Mouse (Mus musculus) liver, embryonic 14.5 days (tissue): ENCODE results near the gene Ubash3b. TPM values are rescaled to one million over a fixed set of nuclear protein-coding genes. Genes with fewer than 3 reads are reported as not detected.

Source experiments
- ATAC-seq: fragments of 200-750 bp; cut with Nextera tagmentation; 2 replicates; pipeline ENCODE4 v1.8.0; 2017; ENCODE audit warnings: moderate number of reproducible peaks, mild to moderate bottlenecking, moderate library complexity; ENCODE audit not compliant: insufficient read depth
- DNase-seq, 3 experiments: peaks; one replicate each; pipeline ENCODE4 v3.0.0-alpha.2; 2012 to 2013; ENCODE audit warnings: low read depth in 3 of 3, low spot score in 3 of 3
- H3K27ac ChIP-seq: fragments of 300-500 bp; sonication (generic); 2 replicates; pipeline ENCODE4 v1.5.1; 2014; ENCODE audit warnings: moderate library complexity, mild to moderate bottlenecking, control low read depth, inconsistent platforms
- H3K27me3 ChIP-seq: fragments of 300-500 bp; sonication (generic); 2 replicates; pipeline ENCODE4 v1.6.1; 2014; ENCODE audit warnings: mild to moderate bottlenecking, low read length, moderate library complexity; ENCODE audit not compliant: control insufficient read depth, insufficient read depth
- H3K36me3 ChIP-seq: fragments of 300-500 bp; sonication (generic); replicated peaks from 2 replicates; pipeline ENCODE4 v1.6.1; 2014; ENCODE audit warnings: low read depth; ENCODE audit not compliant: control insufficient read depth, insufficient read depth
- H3K4me1 ChIP-seq, 2 experiments: fragments of 200-500 bp in 1 of 2; fragments of 300-500 bp in 1 of 2; sonication (generic) in 1 of 2; replicated peaks; 2 replicates each; pipeline ENCODE4 v1.6.1; 2012 to 2014; ENCODE audit warnings: antibody characterized with exemption in 1 of 2, inconsistent platforms in 1 of 2, low read length in 1 of 2; ENCODE audit not compliant: control insufficient read depth in 2 of 2, insufficient read depth in 2 of 2
- H3K4me2 ChIP-seq: fragments of 300-500 bp; sonication (generic); 2 replicates; pipeline ENCODE4 v1.6.1; 2014; ENCODE audit warnings: low read depth, mild to moderate bottlenecking, control low read depth, moderate library complexity
- H3K4me3 ChIP-seq, 2 experiments: fragments of 200-500 bp in 1 of 2; fragments of 300-500 bp in 1 of 2; sonication (generic) in 1 of 2; 2 replicates each; pipeline ENCODE4 v1.5.1; 2012 to 2014; ENCODE audit warnings: low read depth in 2 of 2, low read length in 2 of 2, mild to moderate bottlenecking in 2 of 2, control low read depth in 1 of 2, inconsistent platforms in 1 of 2, moderate library complexity in 1 of 2; ENCODE audit not compliant: insufficient read depth in 1 of 2
- H3K9ac ChIP-seq: fragments of 300-500 bp; sonication (generic); replicated peaks from 2 replicates; pipeline ENCODE4 v1.6.1; 2014; ENCODE audit warnings: mild to moderate bottlenecking, control low read depth, moderate library complexity
- H3K9me3 ChIP-seq: fragments of 300-500 bp; sonication (generic); 2 replicates; pipeline ENCODE4 v1.6.1; 2016; ENCODE audit warnings: low read length, mixed read lengths; ENCODE audit not compliant: control insufficient read depth
- CTCF ChIP-seq: IDR thresholded peaks from 2 replicates; pipeline ENCODE4 v1.5.1; 2016; ENCODE audit warnings: antibody characterized with exemption, low read depth, control low read depth
- EP300 ChIP-seq: IDR thresholded peaks from 2 replicates; pipeline ENCODE4 v1.6.1; 2016; ENCODE audit warnings: antibody characterized with exemption, low read depth
- WGBS: fragments of 180-500 bp; shearing (Covaris S2); extraction: QIAGEN DNeasy Blood & Tissue Kit; methylation state at CpG from one replicate; pipeline ENCODE4 v1.1.7; 2014; ENCODE audit not compliant: insufficient replicate concordance; 5-methylcytosine and 5-hydroxymethylcytosine counted together
- polyA plus RNA-seq, 2 experiments: library from polyadenylated mRNA; depleted of rRNA in 1 of 2; stranded (reverse) in 1 of 2; unstranded in 1 of 2; fragments of >200 nt; fragmentation: Nextera tagmentation in 1 of 2; extraction: Ambion mirVana in 1 of 2; gene quantifications; 2 replicates each; pipeline versions ENCODE4 v1.2.1 to v1.2.3; 2012 to 2014

Gene Ubash3b
- polyA plus RNA-seq, 2 experiments, result 3.5 to 5.9 TPM

- peaks cover 5 to 7% of the 10 kb centered on the region in 2 experiments for H3K4me1 ChIP-seq
- H3K9me3 ChIP-seq, result no peaks in the 10 kb centered on the region
- H3K27ac ChIP-seq, result no peak overlapping the region
- H3K36me3 ChIP-seq, result no peaks in the 10 kb centered on the region
- no peaks in the 10 kb centered on the region for H3K27me3 ChIP-seq
- no peak overlapping the region for H3K4me2 ChIP-seq
- no peak overlapping the region for H3K4me3 ChIP-seq
- 67% methylated on average over 22 of the region's 22 CpGs for WGBS
- DNase-seq (no peak), ATAC-seq (no peak)
- TF ChIP-seq CTCF, result no peak
- no peak for TF ChIP-seq EP300
- H3K9ac ChIP-seq, result no peak overlapping the region
These were observed 38.2 kb upstream of the Ubash3b start for GRCm38 (mm10) chr9:41199456-41200252.

DNA sequence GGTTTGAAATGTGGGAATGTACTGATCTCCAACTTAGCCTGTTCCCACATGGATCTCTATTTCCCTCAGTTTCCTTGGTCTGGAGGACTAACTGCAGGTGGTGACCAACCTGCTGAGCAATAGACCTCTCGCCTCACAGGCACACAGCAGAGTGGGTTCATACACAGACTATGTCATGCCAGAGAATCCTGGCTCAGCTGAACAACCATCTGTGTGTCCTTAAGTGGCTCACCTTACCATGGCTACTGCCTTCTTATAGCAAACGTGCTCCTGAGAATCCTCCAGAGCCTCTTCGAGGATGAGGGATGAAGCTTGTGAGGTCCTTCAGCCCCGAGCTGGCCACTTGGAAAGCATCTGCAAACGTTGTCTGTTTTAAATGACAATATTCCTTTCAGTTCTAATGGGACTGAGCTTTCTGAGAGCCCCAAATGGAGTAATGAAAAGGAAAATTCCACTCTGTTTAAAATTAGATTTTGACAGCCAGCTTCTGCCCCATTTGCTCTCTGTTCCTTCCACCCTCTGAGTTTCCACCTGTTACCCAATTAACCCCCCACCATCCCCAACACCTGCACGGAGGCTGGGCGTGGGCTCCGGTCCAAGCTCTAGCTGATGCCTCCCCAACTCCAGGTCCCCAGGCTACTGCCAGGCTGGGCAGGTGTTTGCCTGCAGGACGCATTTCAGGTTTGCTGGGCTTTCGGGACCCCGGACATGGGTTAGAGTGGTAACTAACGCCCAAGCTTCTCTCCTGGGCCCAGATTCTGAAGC, 37.2 kb upstream of the Ubash3b start:
- Histone ChIP-seq H3K9me3 (no peaks in the 10 kb centered on the region), H3K4me3 (no peak overlapping the region), H3K9ac (no peak overlapping the region), H3K27ac (no peak overlapping the region), H3K36me3 (no peaks in the 10 kb centered on the region), H3K27me3 (no peaks in the 10 kb centered on the region), H3K4me1 (peaks cover 5 to 7% of the 10 kb centered on the region in 2 experiments), H3K4me2 (no peak overlapping the region)
- TF ChIP-seq EP300, result no peak
- TF ChIP-seq CTCF, result no peak
- DNase-seq, result no peak
- no peak for ATAC-seq
- 61% methylated on average over 12 of the region's 12 CpGs for WGBS

DNA sequence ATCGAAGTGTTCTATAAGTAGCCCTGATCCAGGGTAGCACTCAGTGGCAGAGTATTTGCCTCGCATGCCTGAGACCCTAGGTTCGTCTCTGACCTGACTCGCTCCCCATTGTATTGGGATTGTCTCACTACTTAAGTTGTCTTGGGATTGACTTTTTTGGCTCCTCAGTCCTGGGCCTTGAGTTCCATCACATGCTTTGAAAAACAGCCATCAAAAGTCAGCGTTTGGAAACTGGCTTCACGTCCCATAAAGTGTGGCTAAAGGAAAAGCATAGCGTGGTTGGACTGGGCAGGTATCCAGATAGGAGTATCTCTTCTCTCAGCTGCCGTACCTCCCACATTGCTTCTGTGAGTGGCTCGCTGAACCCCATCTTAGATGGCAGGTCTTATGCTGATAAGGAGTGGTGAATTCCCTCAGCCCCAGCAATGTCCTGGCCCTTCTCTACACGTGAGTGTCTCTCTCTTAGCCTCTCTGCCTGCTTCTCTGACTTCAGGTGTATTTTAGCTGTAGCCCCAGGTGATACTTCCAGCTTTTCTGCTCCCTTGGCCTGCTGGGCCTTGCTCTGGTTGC, 34.3 kb upstream of the Ubash3b start:
- peak; percentile 51 for TF ChIP-seq EP300
- TF ChIP-seq CTCF, result no peak
- H3K9me3 ChIP-seq, result no peaks in the 10 kb centered on the region
- H3K4me3 ChIP-seq, result no peak overlapping the region
- WGBS, result 44% methylated on average over 10 of the region's 10 CpGs
- DNase-seq, result peak; percentile 19 to 35 (median 32)
- peak; percentile 81 for ATAC-seq
- no peak overlapping the region for H3K9ac ChIP-seq
- H3K4me2 ChIP-seq, result no peak overlapping the region
- no peak overlapping the region for H3K27ac ChIP-seq
- no peaks in the 10 kb centered on the region for H3K27me3 ChIP-seq
- no peaks in the 10 kb centered on the region for H3K36me3 ChIP-seq
- H3K4me1 ChIP-seq, result peaks cover 5 to 7% of the 10 kb centered on the region in 2 experiments

GRCm38 (mm10) chr9:41191651-41192210, 30.2 kb upstream of the Ubash3b start:
- 62% methylated on average over 9 of the region's 9 CpGs for WGBS
- ATAC-seq (no peak), DNase-seq (no peak)
- no peak overlapping the region for H3K27ac ChIP-seq
- TF ChIP-seq CTCF (no peak), EP300 (no peak)
- H3K36me3 ChIP-seq, result no peaks in the 10 kb centered on the region
- no peaks in the 10 kb centered on the region for H3K27me3 ChIP-seq
- no peak overlapping the region for H3K9ac ChIP-seq
- no peak overlapping the region for H3K4me3 ChIP-seq
- H3K9me3 ChIP-seq, result no peaks in the 10 kb centered on the region
- no peak overlapping the region for H3K4me2 ChIP-seq
- peaks cover 5 to 7% of the 10 kb centered on the region in 2 experiments for H3K4me1 ChIP-seq
